Mouse (Mus musculus): ENCODE measurements around the gene Vtcn1. TPM values are rescaled to one million over a fixed set of nuclear protein-coding genes. Genes with fewer than 3 reads are reported as not detected.

The Vtcn1 gene
- polyA plus RNA-seq, 1 experiment from 2014 or later = 0.34 TPM

DNA sequence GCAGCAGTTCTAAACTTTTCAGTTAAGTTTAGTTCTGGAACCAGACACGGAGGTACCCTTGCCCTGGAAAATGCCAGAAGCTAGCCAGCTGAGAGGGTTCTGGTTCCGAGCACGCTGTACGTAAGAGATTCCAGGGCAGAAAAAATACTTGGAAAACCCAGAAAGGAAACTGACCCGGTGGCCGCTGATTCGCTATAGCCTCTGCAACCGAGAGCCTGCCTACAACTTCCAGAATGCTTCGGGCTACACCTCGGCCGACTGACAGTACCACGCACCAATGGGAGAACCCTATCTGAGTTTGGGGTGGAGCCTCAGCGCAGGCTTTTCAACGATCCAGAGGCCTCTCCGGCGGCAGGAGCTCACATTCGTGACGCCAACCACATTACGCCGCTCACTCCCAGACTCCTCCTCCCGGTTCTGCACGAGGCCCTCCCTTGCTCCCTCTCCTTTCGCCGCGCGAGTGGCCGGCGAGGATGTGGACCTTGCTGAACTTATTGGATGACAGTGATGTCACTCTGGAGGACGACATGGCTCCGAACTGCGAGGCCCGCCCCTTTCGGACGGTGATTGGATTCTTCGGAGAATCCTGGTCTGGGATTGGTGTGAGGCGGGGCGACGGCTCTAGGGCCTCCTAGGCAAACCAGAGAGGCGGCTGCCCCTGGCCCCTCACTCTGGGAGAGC is 96.7 kb downstream of the Vtcn1 start, which contains the start of gene Trim45:
Gene Trim45, plus strand, starts transcription at position 378 of the 681 bp plus-strand sequence.
- H3K4me1 ChIP-seq (ENCODE audit: control insufficient read depth, insufficient read depth, low read length) = peaks cover 26% of the 10 kb centered on the region
- H3K9ac ChIP-seq (ENCODE audit: low read length) = peak within 1 kb of the TSS; percentile 83
- no peaks in the 10 kb centered on the region for H3K27me3 ChIP-seq (ENCODE audit: control insufficient read depth, insufficient read depth, low read length)
- under 1% methylated on average over 39 of the region's 39 CpGs for WGBS
- ATAC-seq (replicated peaks; ENCODE audit: extremely low read depth, insufficient read depth, low FRiP score) = peak; percentile 98
- H3K4me2 ChIP-seq (ENCODE audit: low read depth, low read length) = peak within 1 kb of the TSS; percentile 93
- H3K4me3 ChIP-seq (ENCODE audit: low read length) = peak within 1 kb of the TSS; percentile 73
- H3K9me3 ChIP-seq (replicated peaks; ENCODE audit: control insufficient read depth, low read length) = no peaks in the 10 kb centered on the region
- peak within 1 kb of the TSS; percentile 85 for H3K27ac ChIP-seq (ENCODE audit: low read length)
- H3K36me3 ChIP-seq (ENCODE audit: control insufficient read depth, insufficient read depth) = no peaks in the 10 kb centered on the region

DNA sequence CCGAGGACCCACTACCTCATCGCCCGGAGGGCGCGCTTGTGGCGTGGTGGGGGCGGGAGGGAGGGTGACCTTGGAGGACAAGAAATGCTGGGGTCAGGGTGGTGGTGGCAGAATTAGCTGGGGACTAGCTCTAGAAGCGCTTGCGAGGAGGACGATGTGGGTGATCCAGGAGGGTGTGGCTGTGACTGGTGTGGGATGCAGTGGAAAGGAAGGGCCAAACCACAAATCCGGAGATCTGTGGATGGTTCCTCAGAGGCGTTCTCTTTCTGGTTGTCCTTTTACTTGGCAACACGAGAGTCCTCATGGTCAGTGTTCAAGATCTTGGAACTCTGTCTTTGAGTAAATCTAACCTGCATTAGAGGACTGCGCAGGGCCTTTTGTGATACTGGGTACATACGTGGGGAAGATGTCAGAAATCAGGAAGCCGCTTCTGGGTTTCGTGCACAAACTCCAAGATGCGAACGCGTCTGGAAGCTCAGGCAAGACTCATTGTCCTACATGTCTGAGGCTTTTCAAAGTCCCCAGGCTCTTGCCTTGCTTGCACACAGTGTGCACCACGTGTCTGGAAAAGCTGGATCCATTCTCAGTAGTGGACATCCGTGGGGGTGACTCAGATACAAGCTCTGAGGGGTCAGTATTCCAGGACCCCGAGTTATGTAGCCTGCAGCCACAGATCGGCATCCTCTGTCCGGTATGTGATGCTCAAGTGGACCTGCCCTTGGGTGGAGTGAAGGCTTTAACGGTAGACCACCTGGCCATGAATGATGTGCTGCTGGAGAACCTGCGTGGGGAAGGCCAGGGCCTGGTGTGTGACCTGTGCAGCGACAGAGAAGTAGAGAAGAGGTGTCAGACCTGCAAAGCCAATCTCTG is 97.5 kb downstream of the Vtcn1 start:
- Histone ChIP-seq H3K36me3 (ENCODE audit: control insufficient read depth, insufficient read depth) (no peaks in the 10 kb centered on the region), H3K9ac (ENCODE audit: low read length) (peak overlapping the region; percentile 83), H3K27me3 (ENCODE audit: control insufficient read depth, insufficient read depth, low read length) (no peaks in the 10 kb centered on the region), H3K9me3 (replicated peaks; ENCODE audit: control insufficient read depth, low read length) (no peaks in the 10 kb centered on the region), H3K4me2 (ENCODE audit: low read depth, low read length) (peak overlapping the region; percentile 75), H3K4me3 (ENCODE audit: low read length) (peak overlapping the region; percentile 73), H3K4me1 (ENCODE audit: control insufficient read depth, insufficient read depth, low read length) (peaks cover 26% of the 10 kb centered on the region), H3K27ac (ENCODE audit: low read length) (peak overlapping the region; percentile 80)
- peak; percentile 32 for ATAC-seq (replicated peaks; ENCODE audit: extremely low read depth, insufficient read depth, low FRiP score)
- 30% methylated on average over 28 of the region's 28 CpGs for WGBS

- H3K9ac ChIP-seq (ENCODE audit: low read length) = peak overlapping the region; percentile 34
- no peaks in the 10 kb centered on the region for H3K27me3 ChIP-seq (ENCODE audit: control insufficient read depth, insufficient read depth, low read length)
- WGBS = 65% methylated on average over 6 of the region's 6 CpGs
- no peak overlapping the region for H3K27ac ChIP-seq (ENCODE audit: low read length)
- H3K4me2 ChIP-seq (ENCODE audit: low read depth, low read length) = no peak overlapping the region
- H3K4me3 ChIP-seq (ENCODE audit: low read length) = no peak overlapping the region
- no peak for ATAC-seq (replicated peaks; ENCODE audit: extremely low read depth, insufficient read depth, low FRiP score)
- peaks cover 9% of the 10 kb centered on the region for H3K36me3 ChIP-seq (ENCODE audit: control insufficient read depth, insufficient read depth)
- H3K4me1 ChIP-seq (ENCODE audit: control insufficient read depth, insufficient read depth, low read length) = peaks cover 26% of the 10 kb centered on the region
- no peaks in the 10 kb centered on the region for H3K9me3 ChIP-seq (replicated peaks; ENCODE audit: control insufficient read depth, low read length)
Observed at GRCm38 (mm10) chr3:100924065-100924732, 98.9 kb downstream of the Vtcn1 start.

DNA sequence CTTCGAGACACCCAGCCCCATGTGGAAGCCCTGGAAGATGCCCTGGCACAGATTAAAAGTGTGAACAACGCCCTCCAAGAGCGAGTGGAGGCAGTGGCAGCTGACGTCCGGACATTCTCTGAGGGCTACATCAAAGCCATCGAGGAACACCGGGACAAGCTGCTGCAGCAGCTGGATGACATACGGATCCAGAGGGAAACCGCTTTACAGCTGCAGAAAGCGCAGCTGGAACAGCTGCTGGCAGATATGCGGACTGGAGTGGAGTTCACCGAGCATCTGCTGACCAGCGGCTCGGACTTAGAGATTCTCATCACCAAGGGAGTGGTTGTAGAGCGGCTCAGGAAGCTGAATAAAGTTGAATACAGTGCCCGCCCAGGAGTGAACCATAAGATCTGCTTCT is 99.9 kb downstream of the Vtcn1 start:
- no peak for ATAC-seq (replicated peaks; ENCODE audit: extremely low read depth, insufficient read depth, low FRiP score)
- Histone ChIP-seq H3K36me3 (ENCODE audit: control insufficient read depth, insufficient read depth) (peaks cover 9% of the 10 kb centered on the region), H3K27me3 (ENCODE audit: control insufficient read depth, insufficient read depth, low read length) (no peaks in the 10 kb centered on the region), H3K27ac (ENCODE audit: low read length) (no peak overlapping the region), H3K9me3 (replicated peaks; ENCODE audit: control insufficient read depth, low read length) (no peaks in the 10 kb centered on the region), H3K9ac (ENCODE audit: low read length) (no peak overlapping the region), H3K4me2 (ENCODE audit: low read depth, low read length) (no peak overlapping the region), H3K4me3 (ENCODE audit: low read length) (no peak overlapping the region), H3K4me1 (ENCODE audit: control insufficient read depth, insufficient read depth, low read length) (peaks cover 26% of the 10 kb centered on the region)
- WGBS = 75% methylated on average over 16 of the region's 16 CpGs

- H3K4me2 ChIP-seq (ENCODE audit: low read depth, low read length) = no peak overlapping the region
- no peak for ATAC-seq (replicated peaks; ENCODE audit: extremely low read depth, insufficient read depth, low FRiP score)
- H3K4me3 ChIP-seq (ENCODE audit: low read length) = no peak overlapping the region
- no peak overlapping the region for H3K27ac ChIP-seq (ENCODE audit: low read length)
- WGBS = 90% methylated on average over 23 of the region's 23 CpGs
- H3K9ac ChIP-seq (ENCODE audit: low read length) = no peak overlapping the region
- no peaks in the 10 kb centered on the region for H3K27me3 ChIP-seq (ENCODE audit: control insufficient read depth, insufficient read depth, low read length)
- H3K4me1 ChIP-seq (ENCODE audit: control insufficient read depth, insufficient read depth, low read length) = peaks cover 2% of the 10 kb centered on the region; the same call in 1 of the 2 replicates
- H3K9me3 ChIP-seq (replicated peaks; ENCODE audit: control insufficient read depth, low read length) = no peaks in the 10 kb centered on the region
- H3K36me3 ChIP-seq (ENCODE audit: control insufficient read depth, insufficient read depth) = peaks cover 12% of the 10 kb centered on the region
Observed at GRCm38 (mm10) chr3:100931332-100932076, 106.2 kb downstream of the Vtcn1 start.

GRCm38 (mm10) chr3:100932077-100932944 is 107.1 kb downstream of the Vtcn1 start:
- Histone ChIP-seq H3K4me3 (ENCODE audit: low read length) (no peak overlapping the region), H3K4me2 (ENCODE audit: low read depth, low read length) (no peak overlapping the region), H3K27me3 (ENCODE audit: control insufficient read depth, insufficient read depth, low read length) (no peaks in the 10 kb centered on the region), H3K36me3 (ENCODE audit: control insufficient read depth, insufficient read depth) (peaks cover 12% of the 10 kb centered on the region), H3K9ac (ENCODE audit: low read length) (no peak overlapping the region), H3K4me1 (ENCODE audit: control insufficient read depth, insufficient read depth, low read length) (no peaks in the 10 kb centered on the region), H3K27ac (ENCODE audit: low read length) (no peak overlapping the region), H3K9me3 (replicated peaks; ENCODE audit: control insufficient read depth, low read length) (no peaks in the 10 kb centered on the region)
- no peak for ATAC-seq (replicated peaks; ENCODE audit: extremely low read depth, insufficient read depth, low FRiP score)
- WGBS = 72% methylated on average over 11 of the region's 11 CpGs

DNA sequence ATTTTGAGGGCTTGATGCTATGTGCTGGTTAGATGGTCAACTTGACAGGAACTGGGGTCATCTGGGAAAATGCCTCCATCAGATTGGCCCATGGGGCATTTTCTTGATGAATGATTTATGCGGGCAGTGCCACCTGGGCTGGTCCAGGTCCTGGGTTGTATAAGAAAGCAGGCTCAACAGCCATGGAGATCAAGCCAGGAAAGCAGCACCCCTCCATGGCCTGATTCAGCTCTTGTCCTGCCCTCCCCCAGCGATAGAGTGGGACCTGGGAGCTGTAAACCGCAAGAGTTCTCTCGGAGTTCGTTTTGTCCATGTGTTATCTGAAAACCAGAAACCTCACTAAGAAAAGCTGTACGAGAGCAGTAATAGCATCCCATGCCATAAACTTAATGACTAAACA is 110.3 kb downstream of the Vtcn1 start:
- no peaks in the 10 kb centered on the region for H3K27me3 ChIP-seq (ENCODE audit: control insufficient read depth, insufficient read depth, low read length)
- no peak overlapping the region for H3K4me2 ChIP-seq (ENCODE audit: low read depth, low read length)
- H3K36me3 ChIP-seq (ENCODE audit: control insufficient read depth, insufficient read depth) = peaks cover 21% of the 10 kb centered on the region
- H3K9me3 ChIP-seq (replicated peaks; ENCODE audit: control insufficient read depth, low read length) = no peaks in the 10 kb centered on the region
- no peak overlapping the region for H3K4me3 ChIP-seq (ENCODE audit: low read length)
- no peak overlapping the region for H3K9ac ChIP-seq (ENCODE audit: low read length)
- H3K27ac ChIP-seq (ENCODE audit: low read length) = no peak overlapping the region
- no peaks in the 10 kb centered on the region for H3K4me1 ChIP-seq (ENCODE audit: control insufficient read depth, insufficient read depth, low read length)
- 88% methylated on average over 6 of the region's 6 CpGs for WGBS
- ATAC-seq (replicated peaks; ENCODE audit: extremely low read depth, insufficient read depth, low FRiP score) = no peak

DNA sequence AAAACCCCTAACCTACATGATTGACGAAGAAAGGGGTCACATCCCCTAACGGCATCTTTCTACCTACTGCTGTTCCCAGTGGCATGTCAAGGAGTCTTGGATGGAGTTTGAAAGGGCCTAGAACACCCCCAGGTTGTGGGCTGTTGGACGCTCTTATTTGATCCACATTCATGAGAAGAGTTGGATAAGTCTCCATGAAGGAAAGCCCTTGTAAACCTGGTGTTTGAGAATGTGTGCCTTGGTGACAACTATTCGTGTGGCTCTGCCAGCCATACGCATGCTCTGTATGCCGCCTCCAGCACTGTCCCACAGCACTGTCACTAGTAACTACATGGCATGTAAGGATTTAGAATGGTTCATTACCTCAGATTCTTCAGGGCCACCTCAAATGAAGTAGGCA is 110.9 kb downstream of the Vtcn1 start:
- H3K9me3 ChIP-seq (replicated peaks; ENCODE audit: control insufficient read depth, low read length) = no peaks in the 10 kb centered on the region
- no peak overlapping the region for H3K9ac ChIP-seq (ENCODE audit: low read length)
- peaks cover 21% of the 10 kb centered on the region for H3K36me3 ChIP-seq (ENCODE audit: control insufficient read depth, insufficient read depth)
- no peaks in the 10 kb centered on the region for H3K4me1 ChIP-seq (ENCODE audit: control insufficient read depth, insufficient read depth, low read length)
- H3K27ac ChIP-seq (ENCODE audit: low read length) = no peak overlapping the region
- H3K4me2 ChIP-seq (ENCODE audit: low read depth, low read length) = no peak overlapping the region
- ATAC-seq (replicated peaks; ENCODE audit: extremely low read depth, insufficient read depth, low FRiP score) = no peak
- 93% methylated on average over 6 of the region's 6 CpGs for WGBS
- no peak overlapping the region for H3K4me3 ChIP-seq (ENCODE audit: low read length)
- no peaks in the 10 kb centered on the region for H3K27me3 ChIP-seq (ENCODE audit: control insufficient read depth, insufficient read depth, low read length)
